In genomic region chr5:124046741-124047401, GRCm38 (mm10) we compare ENCODE assay signal across 8 mouse cellular contexts. TPM values are rescaled to one million over a fixed set of nuclear protein-coding genes. Genes with fewer than 3 reads are reported as not detected.
DNase-seq lines count a peak whose midpoint lies in the region; ATAC-seq and TF ChIP-seq lines count a peak whose summit lies in the region.

No protein-coding gene starts in this region.

- no peak overlapping the region for H3K4me2 ChIP-seq in hindbrain, embryonic 13.5 days
- no peak overlapping the region for H3K4me2 ChIP-seq in intestine, embryonic 15.5 days (replicated peaks)
- peak overlapping the region; percentile 49 for H3K4me2 ChIP-seq in myocyte (ENCODE audit: low read depth)

- TF ChIP-seq CTCF in left cerebral cortex, adult 2 months (IDR thresholded peaks at IDR 0.05): no peak; the same call in 1 of the 2 replicates

- no peaks in the 10 kb centered on the region for H3K9me3 ChIP-seq in hindbrain, embryonic 10.5 days
- H3K9me3 ChIP-seq in hindbrain, embryonic 13.5 days: no peaks in the 10 kb centered on the region
- H3K9me3 ChIP-seq in intestine, embryonic 15.5 days: no peaks in the 10 kb centered on the region

- no peak for DNase-seq in hindbrain, embryonic 10.5 days (ENCODE audit: low spot score)
- peak; percentile 51 for DNase-seq in adrenal gland, postnatal 10 days
- no peak for DNase-seq in left cerebral cortex, postnatal 4 days
- no peak for DNase-seq in left cerebral cortex, adult 2 months (ENCODE audit: extremely low spot score in 1 of 2, low spot score in 2 of 2)
- no peak for DNase-seq in retina, embryonic 14.5 days (ENCODE audit: low spot score)

- no peaks in the 10 kb centered on the region for H3K36me3 ChIP-seq in hindbrain, embryonic 10.5 days
- no peaks in the 10 kb centered on the region for H3K36me3 ChIP-seq in hindbrain, embryonic 13.5 days
- no peaks in the 10 kb centered on the region for H3K36me3 ChIP-seq in intestine, embryonic 15.5 days
- no peaks in the 10 kb centered on the region for H3K36me3 ChIP-seq in myocyte (ENCODE audit: control insufficient read depth, insufficient read depth)

- intact Hi-C loops in left cerebral cortex, postnatal 4 days (cut with DNase I): no loop called here
- intact Hi-C loops in left cerebral cortex, adult 2 months (cut with DNase I): no loop called here

- WGBS in hindbrain, embryonic 10.5 days: 81% methylated on average over 7 of the region's 7 CpGs
- WGBS in hindbrain, embryonic 13.5 days: 84% methylated on average over 7 of the region's 7 CpGs
- WGBS in intestine, embryonic 15.5 days: 58% methylated on average over 7 of the region's 7 CpGs

- no peaks in the 10 kb centered on the region for H3K79me2 ChIP-seq in myocyte (ENCODE audit: control insufficient read depth, insufficient read depth)

- H3K4me1 ChIP-seq in hindbrain, embryonic 10.5 days (replicated peaks): peaks cover 72% of the 10 kb centered on the region
- H3K4me1 ChIP-seq in hindbrain, embryonic 13.5 days (replicated peaks): peaks cover 44% of the 10 kb centered on the region
- H3K4me1 ChIP-seq in intestine, embryonic 15.5 days (replicated peaks): peaks cover 27% of the 10 kb centered on the region

- peaks cover 9% of the 10 kb centered on the region; the same call in 1 of the 2 replicates for H3K27me3 ChIP-seq in hindbrain, embryonic 10.5 days (ENCODE audit: insufficient read depth, poor library complexity, severe bottlenecking)
- no peaks in the 10 kb centered on the region for H3K27me3 ChIP-seq in hindbrain, embryonic 13.5 days
- no peaks in the 10 kb centered on the region for H3K27me3 ChIP-seq in intestine, embryonic 15.5 days (replicated peaks)
- no peaks in the 10 kb centered on the region for H3K27me3 ChIP-seq in myocyte (ENCODE audit: control insufficient read depth, insufficient read depth, insufficient read length)

- no peak overlapping the region for H3ac ChIP-seq in myocyte (ENCODE audit: control insufficient read depth, insufficient read length)

- no peak overlapping the region for H3K4me3 ChIP-seq in hindbrain, embryonic 10.5 days
- H3K4me3 ChIP-seq in hindbrain, embryonic 13.5 days: no peak overlapping the region
- no peak overlapping the region for H3K4me3 ChIP-seq in intestine, embryonic 15.5 days (replicated peaks)
- no peak overlapping the region for H3K4me3 ChIP-seq in myocyte
- no peak overlapping the region for H3K4me3 ChIP-seq in left cerebral cortex, adult 2 months

- ATAC-seq in hindbrain, embryonic 13.5 days (ENCODE audit: low FRiP score): no peak
- ATAC-seq in intestine, embryonic 15.5 days: peak; percentile 86

- peak overlapping the region; percentile 76 for H3K27ac ChIP-seq in hindbrain, embryonic 10.5 days
- H3K27ac ChIP-seq in hindbrain, embryonic 13.5 days: no peak overlapping the region
- H3K27ac ChIP-seq in intestine, embryonic 15.5 days: peak overlapping the region; percentile 66
- H3K27ac ChIP-seq in left cerebral cortex, adult 2 months: no peak overlapping the region

- H3K9ac ChIP-seq in hindbrain, embryonic 13.5 days: no peak overlapping the region
- 0 out of 2 replicates have a peak overlapping the region, but pooled peaks have one; percentile 13 for H3K9ac ChIP-seq in intestine, embryonic 15.5 days

- no peak for TF ChIP-seq POLR2A in myocyte (IDR thresholded peaks at IDR 0.05; ENCODE audit: insufficient read length, low read depth)

TF ChIP-seq in myocyte, 11 proteins besides CTCF, POLR2A, EP300 and RAD21:
- TF ChIP-seq MYOD1 (IDR thresholded peaks at IDR 0.05; ENCODE audit: control insufficient read depth in 1 of 3, insufficient read length in 2 of 3, low read depth in 2 of 3) (peak in 2 of 3 experiments; percentile 66 to 74), POLR2AphosphoS2 (IDR thresholded peaks at IDR 0.05; ENCODE audit: insufficient read length, low read depth) (no peak), CEBPB (IDR thresholded peaks at IDR 0.05; ENCODE audit: insufficient read depth, poor library complexity, severe bottlenecking) (no peak), TCF12 (IDR thresholded peaks at IDR 0.05; ENCODE audit: insufficient read depth, poor library complexity, severe bottlenecking) (no peak), TCF3 (IDR thresholded peaks at IDR 0.05; ENCODE audit: insufficient read length, low read depth) (no peak)

RNA-seq across cellular contexts. Expression of gene Vps37b, which starts 14.8 kb away (rescaled TPM):
- 57.5 and 71.8 TPM in 2 replicates for polyA plus RNA-seq in hindbrain, embryonic 10.5 days (2016; fragmentation: Nextera tagmentation; extraction: Ambion mirVana)
- polyA plus RNA-seq in hindbrain, embryonic 13.5 days (2015; fragmentation: Nextera tagmentation; extraction: Ambion mirVana): 79.3 and 84.7 TPM in 2 replicates
- 10 to 100 TPM; 41.1 to 58.1 TPM for total RNA-seq in adrenal gland, postnatal 10 days (2021)
- 28.2 and 28.8 TPM in 2 replicates for polyA plus RNA-seq in intestine, embryonic 15.5 days (2015; fragmentation: Nextera tagmentation; extraction: Ambion mirVana)
- 18.7 TPM for polyA plus RNA-seq in myocyte (2012; fragmentation: generic; extraction: Trizol)
- total RNA-seq in left cerebral cortex, postnatal 4 days (2021): 10 to 100 TPM; 46.2 to 49.9 TPM
- total RNA-seq in left cerebral cortex, adult 2 months (2021): 10 to 100 TPM; 46.1 to 47.3 TPM

RNA-seq across cellular contexts. Expression of gene Abcb9, which starts 48.7 kb away (rescaled TPM):
- 1.3 and 1.9 TPM in 2 replicates for polyA plus RNA-seq in hindbrain, embryonic 10.5 days (2016; fragmentation: Nextera tagmentation; extraction: Ambion mirVana)
- polyA plus RNA-seq in hindbrain, embryonic 13.5 days (2015; fragmentation: Nextera tagmentation; extraction: Ambion mirVana): 7.1 and 8.3 TPM in 2 replicates
- total RNA-seq in adrenal gland, postnatal 10 days (2021): 10 to 100 TPM in 1 of 2 experiments, 1 to 10 TPM in 1; 9.9 to 13.4 TPM
- 2.3 and 2.5 TPM in 2 replicates for polyA plus RNA-seq in intestine, embryonic 15.5 days (2015; fragmentation: Nextera tagmentation; extraction: Ambion mirVana)
- 0.90 TPM for polyA plus RNA-seq in myocyte (2012; fragmentation: generic; extraction: Trizol)
- 10 to 100 TPM; 26.5 to 28.8 TPM for total RNA-seq in left cerebral cortex, postnatal 4 days (2021)
- 10 to 100 TPM; 55.0 to 57.3 TPM for total RNA-seq in left cerebral cortex, adult 2 months (2021)

Comparison
In these comparisons a context has a peak if more than half of its experiments do, and no peak if none do; other contexts are left out.
1. H3K27ac ChIP-seq: peak in hindbrain, embryonic 10.5 days (single experiment) and intestine, embryonic 15.5 days (single experiment); none in hindbrain, embryonic 13.5 days (single experiment) and left cerebral cortex, adult 2 months (single experiment).